Mouse (Mus musculus) neutrophil, adult 5-6 weeks (primary cell): ENCODE measurements around the gene Nsmce4a. TPM values are rescaled to one million over a fixed set of nuclear protein-coding genes. Genes with fewer than 3 reads are reported as not detected.

Experiments
- ATAC-seq: fragments of 151-379, 151-347 bp; 2 replicates; pipeline ENCODE4 v1.8.0; 2017; ENCODE audit warnings: mild to moderate bottlenecking, moderate TSS enrichment; ENCODE audit not compliant: insufficient number of reproducible peaks, poor library complexity, low FRiP score, severe bottlenecking; ENCODE audit errors: extremely low read depth
- total RNA-seq: library from RNA; stranded (forward); fragments of 200-1000 nt; gene quantifications from 2 replicates; pipeline ENCODE4 v1.2.3, GENCODE M21; 2017

The Nsmce4a gene
- total RNA-seq, 1 experiment from 2014 or later, result 165 TPM

DNA sequence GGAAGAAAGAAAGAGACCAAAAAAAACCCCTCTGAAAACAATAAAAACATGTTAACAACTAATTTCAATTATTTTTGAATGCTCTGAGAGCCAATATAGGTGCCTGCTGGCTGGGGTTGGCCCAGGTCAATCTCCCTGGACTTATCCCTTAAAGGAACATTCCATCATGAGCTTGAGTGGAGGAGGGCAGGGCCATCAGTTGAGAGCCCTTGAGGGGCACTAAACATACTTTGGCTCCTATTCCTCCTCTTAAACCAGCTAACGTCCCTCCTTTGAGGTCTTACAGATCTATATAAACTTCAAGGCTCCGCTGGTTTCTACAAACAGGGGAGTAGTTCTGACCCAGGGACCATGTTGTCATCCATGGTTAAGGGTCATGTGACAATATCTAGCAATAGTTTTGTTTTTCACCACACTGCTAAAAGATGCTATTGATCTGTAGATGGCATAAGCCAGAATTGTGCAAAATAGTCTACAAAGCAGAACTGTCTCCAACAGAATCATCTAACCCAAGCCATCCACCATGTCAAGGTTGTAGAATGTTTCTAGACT is 13.7 kb upstream of the Nsmce4a start:
- no peak for ATAC-seq

DNA sequence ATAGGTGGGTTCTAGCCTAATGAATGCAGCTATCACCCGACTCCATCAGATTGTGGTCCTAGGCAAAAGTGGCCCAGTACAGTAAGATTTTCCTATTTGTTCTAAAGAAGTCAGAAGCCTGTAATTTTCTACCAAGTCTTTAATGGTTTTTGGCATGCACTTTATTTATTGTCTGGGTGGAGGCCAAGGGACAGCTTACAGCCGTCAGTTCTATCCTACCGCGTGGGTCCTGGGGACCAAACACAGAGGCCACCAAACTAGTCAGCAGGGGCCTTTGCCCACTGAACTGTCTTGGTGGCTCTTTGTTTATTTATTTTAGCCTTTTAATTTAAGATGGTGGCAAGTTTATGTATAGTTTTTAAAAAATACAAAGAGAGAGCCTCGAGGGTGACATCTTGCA is 5.7 kb upstream of the Nsmce4a start:
- no peak for ATAC-seq

- no peak for ATAC-seq
Measured at GRCm38 (mm10) chr7:130578066-130578465, 5.1 kb upstream of the Nsmce4a start.

- ATAC-seq, result no peak
Measured at GRCm38 (mm10) chr7:130577388-130578003, 4.6 kb upstream of the Nsmce4a start, which contains the start of gene Tacc2. Gene Tacc2 (plus strand): TSS chr7:130577438.

DNA sequence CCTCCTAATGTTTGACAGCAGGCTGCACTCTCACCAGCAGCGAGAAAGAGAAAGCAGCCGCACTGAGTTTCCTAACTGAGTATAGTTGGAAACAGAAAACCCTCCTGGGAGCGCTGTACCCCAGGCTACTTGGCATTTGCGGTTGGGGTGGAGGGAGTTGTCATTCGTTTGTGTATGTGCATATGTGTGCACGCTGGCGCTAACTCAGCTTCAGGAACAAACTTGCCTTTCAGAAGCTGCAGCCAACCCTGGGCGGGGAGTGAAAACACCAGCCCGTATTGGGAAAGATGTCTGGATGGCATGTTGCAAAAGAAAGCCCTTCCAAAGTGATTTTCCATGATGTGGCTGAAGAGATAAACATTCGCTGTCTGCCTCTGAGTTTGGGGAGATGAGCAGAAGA is 4.1 kb upstream of the Nsmce4a start:
- ATAC-seq, result no peak

DNA sequence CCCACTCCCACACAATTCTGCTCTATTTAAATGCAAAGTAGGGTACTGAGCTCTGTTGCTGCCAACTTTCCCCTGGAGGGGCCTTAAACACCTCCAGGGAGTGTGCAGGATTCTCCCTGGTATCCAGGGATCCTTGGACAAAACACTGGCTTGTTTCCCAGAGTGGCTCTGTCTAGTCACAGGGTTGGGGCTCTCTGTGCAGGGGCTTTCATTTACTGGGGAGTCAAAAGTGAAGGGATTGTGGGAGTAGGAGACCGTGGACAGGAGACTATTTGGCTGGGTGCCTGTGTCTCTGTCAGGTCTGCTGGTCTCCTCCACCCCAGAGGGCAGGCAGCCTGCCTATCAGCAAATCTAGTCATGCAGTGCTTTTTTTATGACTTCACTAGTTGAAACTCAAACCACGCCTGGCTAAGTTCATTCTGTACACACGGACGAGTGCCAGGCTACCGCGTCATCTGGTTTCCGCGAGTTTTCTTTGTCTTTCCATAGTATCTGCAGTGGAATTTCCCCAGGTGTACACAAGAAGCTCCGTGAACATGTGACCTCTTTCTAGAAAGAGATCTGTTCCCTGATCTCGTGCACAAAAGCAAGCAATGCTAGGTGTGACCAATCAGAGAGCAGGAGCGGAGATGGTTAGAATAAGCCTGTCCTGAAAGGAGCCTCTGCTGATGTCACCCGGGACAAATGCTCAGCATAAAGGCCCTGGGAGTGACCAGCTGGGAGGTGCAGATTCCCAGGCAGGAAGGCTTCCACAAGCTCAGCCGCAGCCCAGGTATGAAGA is 1.5 kb upstream of the Nsmce4a start:
- no peak for ATAC-seq

DNA sequence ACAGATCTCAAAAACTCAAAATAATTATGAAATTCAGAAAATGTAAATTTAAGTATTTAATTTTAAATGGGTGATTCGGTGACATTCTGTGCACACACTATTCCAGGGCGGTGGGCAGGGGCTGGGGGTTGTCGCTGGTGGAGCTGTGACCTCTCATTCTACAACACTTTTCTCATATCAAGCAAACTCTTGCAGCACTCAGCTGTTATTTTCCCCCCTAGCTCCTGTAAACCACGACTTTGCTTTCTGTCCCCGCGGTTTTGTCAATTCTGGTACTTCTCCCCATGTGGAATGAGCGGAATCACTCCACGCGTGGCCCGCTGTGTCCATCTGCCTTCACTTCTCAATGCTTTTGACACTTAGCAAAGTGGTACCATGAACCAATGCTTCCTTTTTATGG is 828 bp upstream of the Nsmce4a start:
- ATAC-seq, result no peak

DNA sequence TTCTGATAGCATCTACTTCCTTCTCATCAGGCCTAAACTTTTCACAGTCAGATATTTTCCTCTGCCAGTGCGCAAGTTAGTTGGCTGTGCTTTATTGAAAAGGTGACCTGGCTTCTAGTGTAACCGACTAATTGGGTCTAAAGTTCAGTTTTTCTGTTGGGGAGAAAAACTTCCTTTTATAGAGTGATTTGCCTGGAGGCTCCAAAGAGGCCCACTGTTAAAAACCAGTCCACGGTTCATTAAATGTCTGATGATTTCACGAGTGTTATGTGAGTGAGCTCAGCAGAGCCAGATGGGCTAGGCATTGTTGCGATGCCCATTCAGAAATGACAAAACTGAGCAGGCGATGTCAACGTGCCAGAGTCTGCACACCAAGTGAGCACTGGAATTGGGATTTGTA is 2.4 kb downstream of the Nsmce4a start:
- ATAC-seq, result no peak

DNA sequence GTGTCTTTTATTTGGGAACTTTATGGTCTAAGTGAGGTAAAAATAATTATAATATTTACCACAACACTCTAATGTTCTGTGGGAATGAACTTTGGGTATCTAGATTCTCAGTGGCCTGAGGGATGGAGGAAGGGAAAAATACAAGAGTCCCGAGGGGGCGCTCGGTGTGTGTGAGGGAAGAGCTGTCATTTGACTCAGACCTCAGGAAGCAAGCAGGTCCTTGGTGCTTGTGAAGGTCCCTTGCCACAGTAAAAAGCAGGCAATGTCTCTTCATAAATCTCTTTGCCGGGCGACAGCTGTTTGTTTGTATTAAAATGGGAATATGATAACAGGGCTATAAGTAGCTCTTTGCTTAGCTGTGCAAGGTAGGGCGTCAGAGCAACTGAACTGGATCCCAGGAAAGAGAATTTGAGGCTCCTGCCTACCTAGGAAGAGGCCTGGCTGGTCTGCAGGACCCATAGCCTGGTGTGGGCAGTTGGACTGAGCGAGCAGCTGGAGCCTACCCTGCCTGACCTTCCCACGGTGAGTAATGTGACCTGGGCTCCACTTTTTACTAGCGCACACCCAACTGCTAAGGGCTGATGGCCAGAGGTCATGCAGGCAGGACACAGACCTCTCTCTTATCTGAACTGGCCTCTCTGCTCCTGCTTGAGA is 4.0 kb downstream of the Nsmce4a start:
- no peak for ATAC-seq

- no peak for ATAC-seq
Measured at GRCm38 (mm10) chr7:130564596-130564995, 8.3 kb downstream of the Nsmce4a start.

DNA sequence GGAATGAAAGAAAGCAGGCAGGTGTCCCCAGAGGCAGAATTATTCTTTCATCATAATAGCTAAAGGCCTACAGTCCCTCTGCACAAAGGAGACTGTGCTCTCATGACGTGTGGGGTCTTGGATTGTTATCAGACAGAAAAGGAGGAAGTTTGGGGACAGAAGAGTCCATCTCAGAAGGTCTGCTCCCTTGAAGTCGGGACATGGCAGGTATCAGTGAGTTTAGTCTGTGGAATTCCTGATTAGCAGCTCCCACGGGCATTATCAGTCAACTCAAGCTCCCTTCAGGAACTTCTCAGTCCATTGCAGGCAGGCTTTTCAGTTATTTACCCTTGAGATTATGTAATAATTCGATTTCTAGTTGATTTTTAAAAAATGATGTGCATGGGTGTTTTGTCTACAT is 9.0 kb downstream of the Nsmce4a start:
- ATAC-seq, result no peak

DNA sequence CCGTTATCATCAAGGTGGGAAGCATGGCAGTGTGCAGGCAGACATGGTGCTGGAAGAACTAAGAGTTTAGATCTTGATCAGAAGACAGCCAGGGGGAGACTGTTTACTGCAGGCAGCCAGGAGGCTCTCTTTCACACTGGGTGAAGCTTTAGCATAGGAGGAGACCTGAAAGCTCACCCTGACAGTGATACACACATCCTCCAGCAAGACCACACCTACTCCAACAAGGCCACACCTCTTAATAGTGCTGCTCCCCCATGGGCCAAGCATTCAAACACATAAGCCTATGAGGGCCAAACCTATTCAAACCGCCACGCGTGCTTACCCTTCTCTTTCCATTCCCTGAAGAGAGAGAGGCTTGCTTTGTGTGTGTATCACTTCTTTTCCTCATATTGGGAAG is 9.6 kb downstream of the Nsmce4a start:
- no peak for ATAC-seq

GRCm38 (mm10) chr7:130560933-130561332 is 12.0 kb downstream of the Nsmce4a start:
- ATAC-seq, result no peak

GRCm38 (mm10) chr7:130558592-130558991 is 14.3 kb downstream of the Nsmce4a start:
- ATAC-seq, result no peak

GRCm38 (mm10) chr7:130555597-130555996 is 17.3 kb downstream of the Nsmce4a start:
- no peak for ATAC-seq

DNA sequence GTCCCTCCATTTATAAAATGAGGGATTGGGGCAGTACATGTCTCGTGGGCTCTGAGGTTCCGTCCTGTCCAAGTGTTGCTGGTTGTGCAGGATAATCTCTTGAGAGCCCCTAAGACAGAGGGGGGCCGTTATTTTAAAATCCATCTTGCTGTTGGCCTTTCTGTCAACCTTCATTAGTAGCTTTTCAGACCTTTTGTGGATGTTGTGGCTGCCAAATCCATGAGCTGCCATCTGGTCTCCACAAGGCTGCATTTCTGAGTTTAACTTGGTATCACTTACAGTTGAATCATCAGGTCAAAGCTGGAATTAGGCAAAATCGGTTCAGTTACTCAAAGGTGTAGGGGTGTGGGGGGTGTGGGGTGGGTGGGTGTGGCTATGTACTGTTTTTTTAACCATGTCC is 19.6 kb downstream of the Nsmce4a start:
- no peak for ATAC-seq

DNA sequence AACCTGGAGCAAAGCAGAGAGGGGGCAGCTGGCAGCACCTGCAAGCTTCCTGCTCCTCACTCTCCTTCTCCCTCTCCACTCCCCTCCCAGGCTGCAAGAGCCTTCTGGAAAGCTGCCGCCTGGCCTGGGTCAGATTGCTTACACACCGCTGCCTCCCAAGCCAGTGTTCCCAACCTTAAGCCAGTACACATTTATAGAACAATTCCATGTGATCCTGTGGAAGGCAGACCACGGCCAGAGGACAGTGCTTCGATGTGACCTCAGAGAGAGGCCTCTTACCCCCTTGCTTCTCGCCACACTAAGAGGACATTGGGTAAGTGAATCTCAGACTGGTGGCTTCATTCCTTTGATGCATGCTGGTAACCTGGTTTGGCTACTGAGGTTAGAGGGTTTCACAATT is 20.1 kb downstream of the Nsmce4a start:
- no peak for ATAC-seq

GRCm38 (mm10) chr7:130547635-130548175 is 25.2 kb downstream of the Nsmce4a start:
- ATAC-seq, result 0 out of 2 replicates have a peak, but pooled peaks have one; percentile 17

- ATAC-seq, result peak; percentile 92
Measured at GRCm38 (mm10) chr7:130546791-130547484, 26.0 kb downstream of the Nsmce4a start.
